Mouse (Mus musculus) heart, embryonic 15.5 days (tissue): ENCODE measurements around the gene Stambp. TPM values are rescaled to one million over a fixed set of nuclear protein-coding genes. Genes with fewer than 3 reads are reported as not detected.

Experiments used
- ATAC-seq: fragments of 200-750 bp; cut with Nextera tagmentation; replicated peaks from 2 replicates; pipeline ENCODE4 v1.8.0; 2017; ENCODE audit warnings: low read depth, moderate TSS enrichment; ENCODE audit not compliant: insufficient number of reproducible peaks, insufficient read depth, low FRiP score
- H3K27ac ChIP-seq: fragments of 300-500 bp; sonication (generic); 2 replicates; pipeline ENCODE4 v1.5.1; 2015; ENCODE audit warnings: mild to moderate bottlenecking, inconsistent platforms
- H3K27me3 ChIP-seq: fragments of 300-500 bp; sonication (generic); 2 replicates; pipeline ENCODE4 v1.6.1; 2015; ENCODE audit warnings: inconsistent platforms
- H3K36me3 ChIP-seq: fragments of 300-500 bp; sonication (generic); 2 replicates; pipeline ENCODE4 v1.6.1; 2015; ENCODE audit warnings: mild to moderate bottlenecking, inconsistent platforms
- H3K4me1 ChIP-seq: fragments of 300-500 bp; sonication (generic); replicated peaks from 2 replicates; pipeline ENCODE4 v1.6.1; 2015; ENCODE audit warnings: inconsistent platforms
- H3K4me2 ChIP-seq: fragments of 300-500 bp; sonication (generic); 2 replicates; pipeline ENCODE4 v1.6.1; 2015; ENCODE audit warnings: inconsistent platforms, mild to moderate bottlenecking, moderate library complexity
- H3K4me3 ChIP-seq: fragments of 300-500 bp; sonication (generic); 2 replicates; pipeline ENCODE4 v1.5.1; 2015; ENCODE audit warnings: mild to moderate bottlenecking, inconsistent platforms
- H3K9ac ChIP-seq: fragments of 300-500 bp; sonication (generic); 2 replicates; pipeline ENCODE4 v1.6.1; 2015; ENCODE audit warnings: mild to moderate bottlenecking, inconsistent platforms
- H3K9me3 ChIP-seq: fragments of 300-500 bp; sonication (generic); replicated peaks from 2 replicates; pipeline ENCODE4 v1.6.1; 2016; ENCODE audit warnings: inconsistent platforms
- WGBS: fragments of 180-500 bp; shearing (Covaris S2); methylation state at CpG from one replicate; pipeline ENCODE4 v1.1.7; 2015; ENCODE audit warnings: mixed read lengths; 5-methylcytosine and 5-hydroxymethylcytosine counted together
- polyA plus RNA-seq: library from polyadenylated mRNA; unstranded; fragments of >200 nt; fragmentation: Nextera tagmentation; extraction: Ambion mirVana; gene quantifications from 2 replicates; pipeline ENCODE4 v1.2.1, GENCODE M21; 2015

Gene Stambp
- polyA plus RNA-seq = 22.0 and 23.6 TPM in 2 replicates

DNA sequence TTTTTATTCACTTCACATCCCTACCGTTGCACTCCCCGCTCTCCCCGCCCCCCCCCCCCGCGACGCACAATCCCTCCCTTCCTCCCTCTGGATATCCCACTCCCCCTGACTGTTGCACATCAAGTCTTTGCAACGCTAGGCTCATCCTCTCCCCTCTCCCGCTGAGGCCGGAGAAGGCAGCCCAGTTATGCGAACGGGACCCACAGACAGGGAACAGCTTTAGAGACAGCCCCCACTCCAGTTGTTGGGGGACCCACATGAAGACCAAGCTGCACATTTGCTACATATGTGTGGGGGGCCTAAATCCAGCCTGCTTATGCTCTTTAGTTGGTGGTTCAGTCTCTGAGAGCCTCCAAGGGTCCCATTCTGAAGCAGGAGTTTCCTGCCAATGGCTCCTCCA lies at the start of gene Stambp:
TSS of gene Stambp (minus strand) at position 59 of the 400 bp plus-strand sequence.
- peak within 1 kb of the TSS; percentile 93 for H3K4me2 ChIP-seq
- ATAC-seq = peak; percentile 67
- WGBS = 0% methylated on average over 7 of the region's 11 CpGs
- H3K9ac ChIP-seq = peak within 1 kb of the TSS; percentile 68
- peak within 1 kb of the TSS; percentile 83 for H3K4me3 ChIP-seq
- H3K27me3 ChIP-seq = peaks cover 7% of the 10 kb centered on the region
- H3K4me1 ChIP-seq = peaks cover 14% of the 10 kb centered on the region
- H3K36me3 ChIP-seq = no peaks in the 10 kb centered on the region; the same call in 1 of the 2 replicates
- peak within 1 kb of the TSS; percentile 66 for H3K27ac ChIP-seq
- no peaks in the 10 kb centered on the region for H3K9me3 ChIP-seq

DNA sequence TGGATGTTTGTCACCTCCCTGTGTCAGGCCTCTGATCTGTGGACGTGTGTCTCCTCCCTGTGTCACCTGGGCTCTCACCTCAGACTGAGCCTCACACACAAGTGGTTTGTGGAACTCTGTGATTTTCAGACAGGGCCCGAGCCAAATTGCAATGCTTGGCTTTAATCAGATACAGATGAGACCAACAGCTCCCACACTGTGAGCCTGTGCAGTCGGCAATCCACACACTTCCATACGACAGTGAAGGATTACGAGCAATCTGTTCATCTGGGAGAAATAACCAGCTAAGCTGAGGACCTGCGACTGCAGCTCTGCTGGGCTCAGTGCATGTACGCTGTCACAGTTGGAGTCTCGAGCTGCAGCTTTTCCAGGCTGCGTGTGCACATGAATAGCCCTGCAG lies 47.4 kb upstream of the Stambp start:
- ATAC-seq = no peak
- Histone ChIP-seq H3K36me3 (no peaks in the 10 kb centered on the region), H3K27me3 (0 out of 2 replicates have a peak, but pooled peaks cover 4% of the 10 kb centered on the region), H3K9me3 (no peaks in the 10 kb centered on the region), H3K4me3 (no peak overlapping the region), H3K9ac (no peak overlapping the region), H3K4me1 (no peaks in the 10 kb centered on the region), H3K4me2 (no peak overlapping the region), H3K27ac (no peak overlapping the region)
- WGBS = 60% methylated on average over 9 of the region's 9 CpGs

DNA sequence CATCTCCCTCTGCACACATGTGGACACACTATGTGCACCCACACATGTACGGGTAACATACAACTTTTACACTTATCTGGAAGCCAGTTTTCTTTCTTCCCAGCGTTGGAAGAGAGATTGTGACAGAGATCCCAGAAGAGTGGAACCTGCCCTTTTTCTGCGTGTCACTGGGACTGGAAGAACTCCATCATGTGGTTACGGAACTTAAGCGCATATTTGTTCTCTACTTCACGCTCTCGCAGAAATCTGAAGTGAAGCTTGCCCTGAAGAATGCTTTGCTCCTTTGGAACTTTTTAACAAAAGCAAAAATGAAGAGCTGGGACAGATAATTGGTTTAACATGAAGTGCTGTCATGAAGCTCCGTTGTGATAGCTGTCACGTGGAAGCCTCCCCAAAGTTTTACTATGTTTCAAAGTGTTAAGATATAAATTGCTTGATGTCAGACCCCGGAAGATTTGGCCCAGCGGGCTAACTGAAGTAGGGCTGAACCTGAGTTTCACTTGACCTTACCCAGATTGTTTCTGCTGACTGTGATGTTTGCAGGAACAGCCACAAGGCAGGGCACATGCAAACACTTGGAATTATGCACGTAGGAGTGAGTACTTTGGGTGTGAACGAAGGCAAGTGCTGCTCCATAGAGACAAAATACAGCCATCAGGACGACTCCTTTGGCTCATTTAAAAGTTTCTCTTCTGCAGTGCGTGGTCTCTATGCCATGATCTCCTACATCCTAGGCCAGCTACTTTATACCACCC lies 45.2 kb upstream of the Stambp start:
- H3K27ac ChIP-seq = no peak overlapping the region
- no peak overlapping the region for H3K4me2 ChIP-seq
- no peaks in the 10 kb centered on the region for H3K4me1 ChIP-seq
- no peak overlapping the region for H3K4me3 ChIP-seq
- no peaks in the 10 kb centered on the region for H3K36me3 ChIP-seq
- no peaks in the 10 kb centered on the region for H3K27me3 ChIP-seq
- H3K9ac ChIP-seq = no peak overlapping the region
- WGBS = 70% methylated on average over 15 of the region's 15 CpGs
- H3K9me3 ChIP-seq = no peaks in the 10 kb centered on the region
- ATAC-seq = no peak

DNA sequence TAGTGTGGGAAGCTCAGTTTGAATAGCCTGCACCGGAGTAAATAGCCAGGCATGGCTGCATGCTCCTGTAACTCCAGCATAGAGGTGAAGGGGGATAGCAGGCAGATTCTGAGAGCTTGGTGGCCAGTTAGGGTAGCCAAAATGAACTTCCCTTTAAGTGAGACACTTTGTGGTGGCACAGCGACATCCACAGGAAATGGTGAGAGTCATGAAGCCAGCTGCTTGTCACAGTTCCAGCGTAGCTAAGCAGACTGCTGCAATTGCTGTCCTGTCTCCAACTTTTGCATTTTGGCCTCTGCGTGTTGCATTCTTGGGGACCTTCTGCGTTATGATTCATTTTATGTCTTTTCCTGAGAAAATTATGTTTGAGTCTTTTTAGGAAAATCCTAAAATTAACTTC lies 44.0 kb upstream of the Stambp start:
- H3K27me3 ChIP-seq = no peaks in the 10 kb centered on the region
- no peaks in the 10 kb centered on the region for H3K9me3 ChIP-seq
- H3K4me3 ChIP-seq = no peak overlapping the region
- H3K27ac ChIP-seq = no peak overlapping the region
- H3K4me1 ChIP-seq = no peaks in the 10 kb centered on the region
- WGBS = 47% methylated on average over 5 of the region's 5 CpGs
- no peak overlapping the region for H3K4me2 ChIP-seq
- no peaks in the 10 kb centered on the region for H3K36me3 ChIP-seq
- H3K9ac ChIP-seq = no peak overlapping the region
- ATAC-seq = no peak

DNA sequence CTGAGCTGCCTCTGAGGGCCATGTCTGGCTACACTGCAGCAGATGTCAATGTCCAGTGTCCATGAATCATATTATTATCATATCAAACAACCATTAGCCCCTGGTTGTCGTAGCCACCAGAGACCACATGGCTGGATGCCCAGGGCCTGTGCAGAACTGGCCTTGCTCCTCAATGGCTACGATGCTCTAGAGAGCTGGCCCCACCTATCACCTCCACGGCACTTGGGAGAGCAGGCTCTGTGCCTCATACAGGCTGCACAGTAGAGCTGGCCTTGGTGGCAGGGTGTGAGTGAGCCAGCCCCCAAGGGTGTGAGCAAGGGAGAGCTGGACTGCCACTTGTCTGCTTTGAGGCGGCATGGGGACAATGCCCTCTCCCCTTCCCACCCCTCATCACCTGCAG lies 41.9 kb upstream of the Stambp start:
- H3K27ac ChIP-seq = no peak overlapping the region
- WGBS = 69% methylated on average over 4 of the region's 4 CpGs
- ATAC-seq = peak; percentile 27; the same call in 1 of the 2 replicates
- H3K9me3 ChIP-seq = no peaks in the 10 kb centered on the region
- H3K4me3 ChIP-seq = no peak overlapping the region
- H3K4me2 ChIP-seq = no peak overlapping the region
- no peaks in the 10 kb centered on the region for H3K36me3 ChIP-seq
- no peaks in the 10 kb centered on the region for H3K4me1 ChIP-seq
- H3K27me3 ChIP-seq = peaks cover 4% of the 10 kb centered on the region; the same call in 1 of the 2 replicates
- H3K9ac ChIP-seq = no peak overlapping the region

DNA sequence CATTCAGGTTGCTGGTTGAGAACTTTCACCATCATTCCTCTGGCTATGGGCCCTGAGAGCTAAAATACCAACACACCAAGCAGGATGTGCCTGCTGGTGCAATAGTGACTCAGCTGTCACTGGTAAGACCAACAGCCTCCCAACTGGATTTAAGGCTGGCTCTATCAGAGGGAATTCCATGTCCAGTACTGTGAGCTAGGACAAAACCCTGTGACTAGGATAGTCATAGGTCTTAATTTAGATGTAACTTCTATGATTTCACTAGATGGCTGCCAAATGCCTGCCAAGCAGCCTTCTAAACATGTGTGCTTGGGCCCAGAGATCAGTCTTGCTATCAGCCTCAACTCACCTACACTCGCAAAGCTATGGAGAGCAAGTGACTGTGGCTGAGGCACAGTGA lies 40.4 kb upstream of the Stambp start:
- Histone ChIP-seq H3K9me3 (no peaks in the 10 kb centered on the region), H3K27ac (no peak overlapping the region), H3K4me3 (no peak overlapping the region), H3K36me3 (no peaks in the 10 kb centered on the region), H3K4me1 (no peaks in the 10 kb centered on the region), H3K4me2 (no peak overlapping the region), H3K9ac (no peak overlapping the region), H3K27me3 (peaks cover 4% of the 10 kb centered on the region; the same call in 1 of the 2 replicates)
- ATAC-seq = no peak
- WGBS = 82% methylated on average over 1 of the region's 1 CpGs

DNA sequence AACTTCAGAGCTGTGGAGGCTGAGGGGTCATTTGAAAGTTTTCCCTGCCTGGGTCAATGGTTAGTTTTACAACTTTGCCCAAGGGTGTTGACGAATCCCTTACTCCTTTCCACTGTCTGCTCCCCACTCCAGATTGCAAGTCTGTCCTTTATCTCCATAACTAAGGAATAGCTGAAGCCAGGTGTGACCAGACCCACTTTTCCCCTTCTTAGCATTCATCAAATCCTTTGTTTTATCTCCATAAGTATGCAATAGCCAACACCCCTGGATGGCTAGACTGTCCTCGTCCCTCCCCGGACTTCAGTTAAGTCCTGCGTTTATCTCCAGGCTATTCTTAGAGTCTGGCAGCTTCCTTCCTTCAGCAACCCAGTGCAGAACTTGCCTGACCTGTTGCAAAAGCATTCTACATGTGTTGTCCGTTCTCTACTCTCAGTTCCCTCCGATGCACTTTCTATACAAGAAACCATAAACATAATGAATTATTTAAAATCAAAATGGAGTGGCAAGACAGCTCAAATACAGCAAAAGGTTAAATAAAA lies 27.2 kb upstream of the Stambp start:
- no peak for ATAC-seq
- Histone ChIP-seq H3K9me3 (no peaks in the 10 kb centered on the region), H3K9ac (no peak overlapping the region), H3K4me2 (peak overlapping the region; percentile 58), H3K4me1 (peaks cover 20% of the 10 kb centered on the region), H3K27ac (peak overlapping the region; percentile 36; the same call in 1 of the 2 replicates), H3K4me3 (no peak overlapping the region), H3K27me3 (no peaks in the 10 kb centered on the region), H3K36me3 (no peaks in the 10 kb centered on the region)
- WGBS = 30% methylated on average over 6 of the region's 6 CpGs

DNA sequence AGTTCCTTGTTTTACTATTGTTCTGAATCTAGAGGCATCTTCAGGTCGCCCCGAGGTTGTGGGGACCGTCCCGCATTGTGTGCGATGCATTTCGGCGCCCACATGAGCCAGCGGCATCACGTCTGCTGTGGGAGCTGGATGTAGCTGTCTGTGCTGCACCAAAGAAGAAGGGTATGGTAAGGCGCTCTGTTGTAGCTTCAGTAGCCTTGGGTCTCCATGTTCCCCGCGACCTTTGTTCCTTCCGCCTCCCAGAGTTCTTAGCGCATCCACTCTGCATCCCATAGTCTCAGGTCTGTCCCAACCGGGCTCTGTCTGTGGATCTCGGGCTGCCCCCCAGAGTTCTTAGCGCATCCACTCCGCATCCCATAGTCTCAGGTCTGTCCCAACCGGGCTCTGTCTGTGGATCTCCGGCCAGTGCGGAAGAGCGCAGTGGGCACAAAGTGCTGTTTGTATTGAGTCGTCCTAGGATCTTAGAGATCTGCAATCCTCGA lies 26.6 kb upstream of the Stambp start:
- Histone ChIP-seq H3K4me3 (peak overlapping the region; percentile 30), H3K27ac (0 out of 2 replicates have a peak overlapping the region, but pooled peaks have one; percentile 36), H3K9ac (no peak overlapping the region), H3K4me2 (peak overlapping the region; percentile 58), H3K9me3 (no peaks in the 10 kb centered on the region), H3K36me3 (no peaks in the 10 kb centered on the region), H3K27me3 (no peaks in the 10 kb centered on the region), H3K4me1 (peaks cover 20% of the 10 kb centered on the region)
- WGBS = 33% methylated on average over 24 of the region's 24 CpGs
- ATAC-seq = peak; percentile 47; the same call in 1 of the 2 replicates

DNA sequence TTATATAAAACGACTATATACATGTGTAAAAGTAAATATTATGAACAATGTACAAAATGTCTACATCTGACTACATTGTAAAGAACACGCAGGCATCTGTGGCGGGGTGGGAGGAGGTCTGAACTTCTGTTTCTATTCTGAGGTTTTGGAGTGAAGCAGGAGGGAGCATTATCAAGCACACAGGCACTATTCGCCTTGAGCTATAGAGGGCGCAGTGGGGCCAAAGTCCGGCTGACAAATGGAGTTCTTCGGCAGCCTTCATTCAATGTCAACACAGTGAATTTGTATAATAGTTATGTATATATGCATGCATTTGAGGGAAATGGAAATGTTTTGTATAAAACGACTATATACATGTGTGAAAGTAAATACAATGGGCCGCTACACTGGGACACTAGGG lies 26.1 kb upstream of the Stambp start:
- no peaks in the 10 kb centered on the region for H3K36me3 ChIP-seq
- peak; percentile 22; the same call in 1 of the 2 replicates for ATAC-seq
- H3K4me3 ChIP-seq = peak overlapping the region; percentile 30
- H3K27me3 ChIP-seq = no peaks in the 10 kb centered on the region
- H3K9me3 ChIP-seq = no peaks in the 10 kb centered on the region
- no peak overlapping the region for H3K27ac ChIP-seq
- peak overlapping the region; percentile 58 for H3K4me2 ChIP-seq
- H3K4me1 ChIP-seq = peaks cover 23% of the 10 kb centered on the region
- no peak overlapping the region for H3K9ac ChIP-seq
- WGBS = 6% methylated on average over 9 of the region's 9 CpGs

DNA sequence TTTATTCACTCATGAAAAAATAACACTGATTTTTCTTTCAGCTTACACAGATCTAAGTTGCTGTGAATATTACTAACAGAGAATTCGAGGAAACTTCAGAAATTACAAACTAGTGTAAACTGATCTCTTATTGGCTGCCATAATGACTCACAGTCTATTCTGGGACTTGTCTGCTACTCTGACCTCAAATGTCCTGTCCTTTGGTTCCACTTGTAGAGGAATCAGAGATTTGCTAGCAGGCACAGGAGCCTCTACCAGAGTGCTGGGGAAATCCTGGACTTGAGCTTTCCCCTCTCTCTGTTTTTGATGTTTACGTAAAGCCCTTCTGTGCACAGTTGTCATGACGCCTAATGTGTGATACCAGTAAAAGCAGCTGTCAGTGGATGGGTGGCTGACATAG lies 25.5 kb upstream of the Stambp start:
- H3K27me3 ChIP-seq = no peaks in the 10 kb centered on the region
- H3K4me2 ChIP-seq = no peak overlapping the region
- H3K9me3 ChIP-seq = no peaks in the 10 kb centered on the region
- H3K27ac ChIP-seq = peak overlapping the region; percentile 43
- 20% methylated on average over 3 of the region's 3 CpGs for WGBS
- no peak overlapping the region for H3K4me3 ChIP-seq
- H3K9ac ChIP-seq = no peak overlapping the region
- H3K4me1 ChIP-seq = peaks cover 28% of the 10 kb centered on the region
- ATAC-seq = no peak
- no peaks in the 10 kb centered on the region for H3K36me3 ChIP-seq

DNA sequence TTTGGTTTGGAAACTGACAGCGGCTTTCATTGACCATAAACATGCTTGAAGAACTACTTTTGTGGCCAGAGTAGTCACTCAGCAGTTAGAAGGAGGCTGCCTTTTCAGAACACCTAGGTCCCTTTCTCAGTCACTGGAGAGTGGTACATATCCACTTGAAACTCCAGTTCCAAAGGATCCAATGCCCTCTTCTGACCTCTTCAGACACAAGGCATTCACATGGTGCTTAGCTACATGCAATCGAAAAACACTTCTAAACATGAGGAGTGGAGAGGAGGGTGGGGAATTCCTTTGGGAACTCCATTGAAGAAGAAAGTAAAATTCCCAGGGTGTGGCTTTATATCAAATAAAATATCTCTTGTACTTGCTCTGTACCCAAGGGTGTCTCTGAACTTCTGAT lies 22.5 kb upstream of the Stambp start:
- no peak overlapping the region for H3K4me2 ChIP-seq
- H3K27ac ChIP-seq = no peak overlapping the region
- WGBS = 81% methylated on average over 2 of the region's 2 CpGs
- H3K27me3 ChIP-seq = no peaks in the 10 kb centered on the region
- H3K9me3 ChIP-seq = no peaks in the 10 kb centered on the region
- no peaks in the 10 kb centered on the region for H3K36me3 ChIP-seq
- no peak for ATAC-seq
- H3K4me1 ChIP-seq = peaks cover 27% of the 10 kb centered on the region
- H3K9ac ChIP-seq = no peak overlapping the region
- no peak overlapping the region for H3K4me3 ChIP-seq
